Mouse (Mus musculus): ENCODE results near the gene Ccdc65. TPM values are rescaled to one million over a fixed set of nuclear protein-coding genes. Genes with fewer than 3 reads are reported as not detected.

Gene Ccdc65
- total RNA-seq, 2 experiments from 2014 or later = not detected

Other genes with a start within 250 kb of the Ccdc65 start
- not detected in 2 replicates for gene OR5BS1P, start 238.3 kb upstream of the Ccdc65 start, total RNA-seq (2015)
- not detected in 2 replicates for gene OR5BS1P, start 238.3 kb upstream of the Ccdc65 start, total RNA-seq (2017)
- gene Lalba, start 225.5 kb upstream of the Ccdc65 start, total RNA-seq (2015) = not detected in 2 replicates
- gene Lalba, start 225.5 kb upstream of the Ccdc65 start, total RNA-seq (2017) = not detected in 2 replicates
- gene Olfr279, start 215.8 kb upstream of the Ccdc65 start, total RNA-seq (2015) = not detected in 2 replicates
- not detected in 2 replicates for gene Olfr279, start 215.8 kb upstream of the Ccdc65 start, total RNA-seq (2017)
- gene Kansl2, start 173.9 kb upstream of the Ccdc65 start, total RNA-seq (2015) = 36.7 and 42.7 TPM in 2 replicates
- gene Kansl2, start 173.9 kb upstream of the Ccdc65 start, total RNA-seq (2017) = 30.4 and 31.8 TPM in 2 replicates
- 33.0 and 38.7 TPM in 2 replicates for gene Ccnt1, start 137.3 kb upstream of the Ccdc65 start, total RNA-seq (2015)
- 41.3 and 43.5 TPM in 2 replicates for gene Ccnt1, start 137.3 kb upstream of the Ccdc65 start, total RNA-seq (2017)
- 0.46 TPM in 1 of 2 replicates, not detected in the other for gene 4930415O20Rik, start 137.2 kb upstream of the Ccdc65 start, total RNA-seq (2015)
- gene 4930415O20Rik, start 137.2 kb upstream of the Ccdc65 start, total RNA-seq (2017) = not detected in 2 replicates
- gene Adcy6, start 98.1 kb upstream of the Ccdc65 start, total RNA-seq (2015) = 0.31 and 0.71 TPM in 2 replicates
- gene Adcy6, start 98.1 kb upstream of the Ccdc65 start, total RNA-seq (2017) = 0.99 and 1.1 TPM in 2 replicates
- gene Cacnb3, start 77.4 kb upstream of the Ccdc65 start, total RNA-seq (2015) = 0.04 TPM in 1 of 2 replicates, not detected in the other
- 0.11 TPM in 1 of 2 replicates, not detected in the other for gene Cacnb3, start 77.4 kb upstream of the Ccdc65 start, total RNA-seq (2017)
- 20.2 and 23.4 TPM in 2 replicates for gene Ddx23, start 45.3 kb upstream of the Ccdc65 start, total RNA-seq (2015)
- gene Ddx23, start 45.3 kb upstream of the Ccdc65 start, total RNA-seq (2017) = 84.3 and 106 TPM in 2 replicates
- gene Rnd1, start 30.7 kb upstream of the Ccdc65 start, total RNA-seq (2015) = 0.73 and 1.6 TPM in 2 replicates
- gene Rnd1, start 30.7 kb upstream of the Ccdc65 start, total RNA-seq (2017) = 2.9 and 4.3 TPM in 2 replicates
- 0.40 TPM in 1 of 2 replicates, not detected in the other for gene Fkbp11, start 20.0 kb downstream of the Ccdc65 start, total RNA-seq (2015)
- 0.33 and 1.4 TPM in 2 replicates for gene Fkbp11, start 20.0 kb downstream of the Ccdc65 start, total RNA-seq (2017)
- 28.3 and 35.9 TPM in 2 replicates for gene Arf3, start 55.0 kb downstream of the Ccdc65 start, total RNA-seq (2015)
- 33.8 and 37.8 TPM in 2 replicates for gene Arf3, start 55.0 kb downstream of the Ccdc65 start, total RNA-seq (2017)
- gene Wnt10b, start 69.9 kb downstream of the Ccdc65 start, total RNA-seq (2015) = 0.04 and 0.34 TPM in 2 replicates
- gene Wnt10b, start 69.9 kb downstream of the Ccdc65 start, total RNA-seq (2017) = not detected in 2 replicates
- not detected in 2 replicates for gene Wnt1, start 81.7 kb downstream of the Ccdc65 start, total RNA-seq (2015)
- gene Wnt1, start 81.7 kb downstream of the Ccdc65 start, total RNA-seq (2017) = not detected in 2 replicates
- gene Ddn, start 101.3 kb downstream of the Ccdc65 start, total RNA-seq (2015) = not detected in 2 replicates
- gene Ddn, start 101.3 kb downstream of the Ccdc65 start, total RNA-seq (2017) = 0.15 and 0.16 TPM in 2 replicates
- gene Prkag1, start 123.3 kb downstream of the Ccdc65 start, total RNA-seq (2015) = 60.5 TPM in 2 replicates
- 99.7 and 126 TPM in 2 replicates for gene Prkag1, start 123.3 kb downstream of the Ccdc65 start, total RNA-seq (2017)
- gene Kmt2d, start 163.0 kb downstream of the Ccdc65 start, total RNA-seq (2015) = 33.7 and 37.1 TPM in 2 replicates
- gene Kmt2d, start 163.0 kb downstream of the Ccdc65 start, total RNA-seq (2017) = 16.7 and 52.1 TPM in 2 replicates
- 4.8 and 9.6 TPM in 2 replicates for gene Rhebl1, start 186.3 kb downstream of the Ccdc65 start, total RNA-seq (2015)
- 3.4 and 10.2 TPM in 2 replicates for gene Rhebl1, start 186.3 kb downstream of the Ccdc65 start, total RNA-seq (2017)
- gene Dhh, start 190.3 kb downstream of the Ccdc65 start, total RNA-seq (2015) = not detected in 2 replicates
- not detected in 2 replicates for gene Dhh, start 190.3 kb downstream of the Ccdc65 start, total RNA-seq (2017)
- 10.7 and 11.1 TPM in 2 replicates for gene Lmbr1l, start 210.0 kb downstream of the Ccdc65 start, total RNA-seq (2015)
- gene Lmbr1l, start 210.0 kb downstream of the Ccdc65 start, total RNA-seq (2017) = 11.1 and 28.8 TPM in 2 replicates
- 2,048 and 2,084 TPM in 2 replicates for gene Tuba1b, start 226.4 kb downstream of the Ccdc65 start, total RNA-seq (2015)
- 628 and 646 TPM in 2 replicates for gene Tuba1b, start 226.4 kb downstream of the Ccdc65 start, total RNA-seq (2017)
- gene Gm49450, start 245.3 kb downstream of the Ccdc65 start, total RNA-seq (2015) = 0.25 and 0.64 TPM in 2 replicates
- gene Gm49450, start 245.3 kb downstream of the Ccdc65 start, total RNA-seq (2017) = not detected in 2 replicates
- gene Tuba1a, start 245.5 kb downstream of the Ccdc65 start, total RNA-seq (2015) = 118 and 120 TPM in 2 replicates
- gene Tuba1a, start 245.5 kb downstream of the Ccdc65 start, total RNA-seq (2017) = 64.2 and 66.5 TPM in 2 replicates

Measured in megakaryocyte, adult 5-6 weeks (primary cell).